Mouse (Mus musculus) stomach, postnatal 0 days (tissue): Measurements from ENCODE around the gene Rsph14. TPM values are rescaled to one million over a fixed set of nuclear protein-coding genes. Genes with fewer than 3 reads are reported as not detected.

Source experiments
- ATAC-seq: fragments of 200-750 bp; cut with Nextera tagmentation; 2 replicates; pipeline ENCODE4 v1.8.0; 2017; ENCODE audit not compliant: low FRiP score, low TSS enrichment
- DNase-seq: peaks from one replicate; pipeline ENCODE4 v3.0.0-alpha.2; 2016; ENCODE audit warnings: low spot score
- H3K27ac ChIP-seq: fragments of 300-500 bp; sonication (generic); replicated peaks from 2 replicates; pipeline ENCODE4 v1.5.1; 2014; ENCODE audit warnings: mild to moderate bottlenecking, control low read depth
- H3K27me3 ChIP-seq: fragments of 300-500 bp; sonication (generic); 2 replicates; pipeline ENCODE4 v1.6.1; 2014; ENCODE audit warnings: low read length; ENCODE audit not compliant: control insufficient read depth, insufficient read depth
- H3K36me3 ChIP-seq: fragments of 300-500 bp; sonication (generic); 2 replicates; pipeline ENCODE4 v1.6.1; 2014; ENCODE audit warnings: low read length, mixed read lengths; ENCODE audit not compliant: control insufficient read depth, insufficient read depth
- H3K4me1 ChIP-seq: fragments of 300-500 bp; sonication (generic); replicated peaks from 2 replicates; pipeline ENCODE4 v1.6.1; 2014; ENCODE audit warnings: antibody characterized with exemption; ENCODE audit not compliant: control insufficient read depth, insufficient read depth
- H3K4me2 ChIP-seq: fragments of 300-500 bp; sonication (generic); replicated peaks from 2 replicates; pipeline ENCODE4 v1.6.1; 2014; ENCODE audit warnings: low read depth, mild to moderate bottlenecking, control low read depth, moderate library complexity
- H3K4me3 ChIP-seq: fragments of 300-500 bp; sonication (generic); 2 replicates; pipeline ENCODE4 v1.5.1; 2014; ENCODE audit warnings: low read depth, low read length, control low read depth
- H3K9ac ChIP-seq: fragments of 300-500 bp; sonication (generic); 2 replicates; pipeline ENCODE4 v1.6.1; 2014; ENCODE audit warnings: mild to moderate bottlenecking, low read length, control low read depth, mixed read lengths
- H3K9me3 ChIP-seq: fragments of 300-500 bp; sonication (generic); 2 replicates; pipeline ENCODE4 v1.6.1; 2016; ENCODE audit warnings: low read length; ENCODE audit not compliant: control insufficient read depth
- CTCF ChIP-seq: IDR thresholded peaks from 2 replicates; pipeline ENCODE4 v1.5.1; 2016; ENCODE audit warnings: antibody characterized with exemption, low read depth, mild to moderate bottlenecking, moderate library complexity
- EP300 ChIP-seq: optimal IDR thresholded peaks from 2 replicates; pipeline ENCODE3; 2016; ENCODE audit warnings: antibody characterized with exemption
- WGBS: fragments of 180-500 bp; shearing (Covaris S2); extraction: QIAGEN DNeasy Blood & Tissue Kit; methylation state at CpG from one replicate; pipeline ENCODE4 v1.1.7; 2014; 5-methylcytosine and 5-hydroxymethylcytosine counted together
- polyA plus RNA-seq: library from polyadenylated mRNA; unstranded; fragments of >200 nt; fragmentation: Nextera tagmentation; extraction: Ambion mirVana; gene quantifications from 2 replicates; pipeline ENCODE4 v1.2.1, GENCODE M21; 2015

Rsph14 gene
- polyA plus RNA-seq, 1 experiment from 2014 or later = not detected

- no peak overlapping the region for H3K4me2 ChIP-seq
- DNase-seq = no peak
- H3K4me3 ChIP-seq = no peak overlapping the region
- ATAC-seq = no peak
- H3K4me1 ChIP-seq = no peaks in the 10 kb centered on the region
- no peaks in the 10 kb centered on the region for H3K36me3 ChIP-seq
- no peaks in the 10 kb centered on the region for H3K27me3 ChIP-seq
- WGBS = 50% methylated on average over 5 of the region's 5 CpGs
- no peak overlapping the region for H3K27ac ChIP-seq
- H3K9ac ChIP-seq = no peak overlapping the region
- no peaks in the 10 kb centered on the region for H3K9me3 ChIP-seq
- TF ChIP-seq CTCF (no peak), EP300 (no peak)
Observed at GRCm38 (mm10) chr10:75031345-75032114, 856 bp downstream of the Rsph14 start.

- Histone ChIP-seq H3K36me3 (no peaks in the 10 kb centered on the region), H3K27me3 (no peaks in the 10 kb centered on the region), H3K9ac (no peak overlapping the region), H3K4me3 (no peak overlapping the region), H3K27ac (no peak overlapping the region), H3K4me2 (no peak overlapping the region), H3K4me1 (no peaks in the 10 kb centered on the region), H3K9me3 (no peaks in the 10 kb centered on the region)
- TF ChIP-seq EP300 = no peak
- TF ChIP-seq CTCF = no peak
- ATAC-seq (no peak), DNase-seq (no peak)
- WGBS = 84% methylated on average over 3 of the region's 3 CpGs
Observed at GRCm38 (mm10) chr10:75030234-75030633, 2.2 kb downstream of the Rsph14 start.

DNA sequence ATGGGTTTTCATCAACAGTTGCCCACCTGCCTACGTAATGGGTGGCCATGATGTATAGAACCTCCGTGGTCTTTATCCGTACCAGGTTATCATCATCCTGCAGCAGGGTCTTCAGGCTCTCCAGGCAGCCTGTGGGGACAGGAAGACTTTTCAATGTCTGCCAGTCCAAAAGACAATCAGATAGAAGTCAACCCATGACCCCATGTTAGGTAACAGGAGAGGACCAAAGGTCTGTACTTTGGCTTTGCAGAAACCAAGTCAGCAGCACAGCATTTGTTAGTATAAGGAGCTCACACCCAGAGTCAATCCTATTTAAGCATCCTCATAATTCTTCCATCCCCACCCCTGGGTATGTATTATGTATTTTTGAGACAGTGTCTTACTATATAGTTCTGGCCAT lies 2.7 kb downstream of the Rsph14 start:
- TF ChIP-seq CTCF (no peak), EP300 (no peak)
- H3K4me2 ChIP-seq = no peak overlapping the region
- H3K27ac ChIP-seq = no peak overlapping the region
- 91% methylated on average over 3 of the region's 3 CpGs for WGBS
- H3K9ac ChIP-seq = no peak overlapping the region
- no peak for DNase-seq
- H3K36me3 ChIP-seq = no peaks in the 10 kb centered on the region
- H3K9me3 ChIP-seq = no peaks in the 10 kb centered on the region
- H3K27me3 ChIP-seq = no peaks in the 10 kb centered on the region
- no peaks in the 10 kb centered on the region for H3K4me1 ChIP-seq
- H3K4me3 ChIP-seq = no peak overlapping the region
- ATAC-seq = no peak

- DNase-seq = no peak
- Histone ChIP-seq H3K9me3 (no peaks in the 10 kb centered on the region), H3K9ac (no peak overlapping the region), H3K27ac (no peak overlapping the region), H3K4me3 (no peak overlapping the region), H3K4me1 (no peaks in the 10 kb centered on the region), H3K27me3 (no peaks in the 10 kb centered on the region), H3K4me2 (no peak overlapping the region), H3K36me3 (no peaks in the 10 kb centered on the region)
- no peak for TF ChIP-seq EP300
- no peak for TF ChIP-seq CTCF
- no peak for ATAC-seq
- WGBS = 80% methylated on average over 8 of the region's 8 CpGs
Observed at GRCm38 (mm10) chr10:75028743-75029142, 3.6 kb downstream of the Rsph14 start.

GRCm38 (mm10) chr10:75026491-75026890 lies 5.9 kb downstream of the Rsph14 start:
- TF ChIP-seq EP300 (no peak), CTCF (no peak)
- Histone ChIP-seq H3K4me2 (no peak overlapping the region), H3K4me1 (no peaks in the 10 kb centered on the region), H3K9ac (no peak overlapping the region), H3K27me3 (no peaks in the 10 kb centered on the region), H3K4me3 (no peak overlapping the region), H3K27ac (no peak overlapping the region), H3K36me3 (no peaks in the 10 kb centered on the region), H3K9me3 (no peaks in the 10 kb centered on the region)
- 67% methylated on average over 8 of the region's 8 CpGs for WGBS
- no peak for DNase-seq
- ATAC-seq = no peak

DNA sequence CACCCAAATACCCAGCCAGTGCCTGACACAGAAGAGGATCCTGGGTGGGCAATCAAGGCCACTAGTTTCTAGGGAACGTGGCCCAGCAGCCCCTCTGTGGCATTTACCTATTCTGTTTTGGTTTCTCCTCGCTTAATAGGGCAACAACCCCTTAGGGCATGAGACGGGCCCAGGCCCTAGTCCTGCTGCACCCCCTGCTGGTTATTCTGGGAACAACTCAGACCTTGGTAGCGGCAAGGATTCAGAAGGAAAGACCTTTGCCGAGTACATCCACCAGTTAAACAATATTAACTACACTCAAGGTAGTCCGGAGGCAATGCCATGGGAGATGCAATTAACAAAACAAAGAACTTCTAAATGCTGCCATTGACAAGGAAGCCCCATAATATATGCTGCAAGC lies 11.2 kb downstream of the Rsph14 start:
- Histone ChIP-seq H3K9me3 (no peaks in the 10 kb centered on the region), H3K27ac (no peak overlapping the region), H3K9ac (no peak overlapping the region), H3K4me2 (no peak overlapping the region), H3K27me3 (no peaks in the 10 kb centered on the region), H3K4me3 (no peak overlapping the region), H3K4me1 (no peaks in the 10 kb centered on the region), H3K36me3 (no peaks in the 10 kb centered on the region)
- ATAC-seq (0 out of 2 replicates have a peak, but pooled peaks have one; percentile 39), DNase-seq (peak; percentile 76)
- TF ChIP-seq EP300 (no peak), CTCF (peak; percentile 93)
- WGBS = 21% methylated on average over 6 of the region's 6 CpGs
